Mouse (Mus musculus) layer of hippocampus, adult 2 months (tissue): ENCODE measurements around the gene Slc22a7. TPM values are rescaled to one million over a fixed set of nuclear protein-coding genes. Genes with fewer than 3 reads are reported as not detected.

Experiments
- DNase-seq, 2 experiments: peaks; one replicate each; pipeline ENCODE4 v3.0.0; 2022; ENCODE audit warnings: low spot score in 2 of 2
- H3K27ac ChIP-seq: fragments of 200-600 bp; 2 replicates; pipeline ENCODE4 v1.8.1; 2022
- H3K4me3 ChIP-seq: fragments of 200-600 bp; 2 replicates; pipeline ENCODE4 v1.8.1; 2022; ENCODE audit warnings: mild to moderate bottlenecking
- CTCF ChIP-seq: fragments of 200-600 bp; conservative IDR thresholded peaks from 2 replicates; pipeline ENCODE4 v1.8.1; 2022; ENCODE audit warnings: antibody characterized with exemption, mild to moderate bottlenecking, moderate library complexity
- total RNA-seq, 2 experiments: library from RNA; stranded (reverse); gene quantifications; 2 replicates each; pipeline ENCODE4 v1.2.3; 2021

Gene Slc22a7
- total RNA-seq, 2 experiments from 2014 or later = 0.28 TPM; not detected in 1

GRCm38 (mm10) chr17:46418628-46419027 lies 19.6 kb downstream of the Slc22a7 start:
- DNase-seq = no peak
- TF ChIP-seq CTCF = no peak
- Histone ChIP-seq H3K4me3 (no peak overlapping the region), H3K27ac (0 out of 2 replicates have a peak overlapping the region, but pooled peaks have one; percentile 14)

GRCm38 (mm10) chr17:46408478-46408877 lies 29.8 kb downstream of the Slc22a7 start:
- DNase-seq = no peak
- Histone ChIP-seq H3K27ac (no peak overlapping the region), H3K4me3 (no peak overlapping the region)
- TF ChIP-seq CTCF = peak; percentile 82

GRCm38 (mm10) chr17:46394631-46395030 lies 43.6 kb downstream of the Slc22a7 start:
- no peak for DNase-seq
- no peak overlapping the region for H3K27ac ChIP-seq
- H3K4me3 ChIP-seq = no peak overlapping the region
- no peak for TF ChIP-seq CTCF

- peak; percentile 80 for TF ChIP-seq CTCF
- peak; percentile 31 to 35 for DNase-seq
- no peak overlapping the region for H3K4me3 ChIP-seq
- H3K27ac ChIP-seq = no peak overlapping the region
These were observed 45.2 kb downstream of the Slc22a7 start for GRCm38 (mm10) chr17:46393012-46393411.

- DNase-seq = no peak
- H3K27ac ChIP-seq = no peak overlapping the region
- H3K4me3 ChIP-seq = no peak overlapping the region
- TF ChIP-seq CTCF = no peak
These were observed 50.1 kb downstream of the Slc22a7 start for GRCm38 (mm10) chr17:46388200-46388599.

GRCm38 (mm10) chr17:46384061-46384801 lies 54.0 kb downstream of the Slc22a7 start:
- H3K27ac ChIP-seq = peak overlapping the region; percentile 89
- TF ChIP-seq CTCF = no peak
- peak in 1 of 2 experiments; percentile 17 for DNase-seq

GRCm38 (mm10) chr17:46383294-46384060 lies 54.8 kb downstream of the Slc22a7 start, which contains the start of gene Zfp318:
Gene Zfp318 (plus strand): TSS chr17:46383731.
- H3K27ac ChIP-seq = peak within 1 kb of the TSS; percentile 89
- peak within 1 kb of the TSS; percentile 82 for H3K4me3 ChIP-seq
- peak; percentile 39 for TF ChIP-seq CTCF
- peak; percentile 96 to 97 for DNase-seq

More at GRCm38 (mm10) chr17:46384061-46384801, 54.0 kb downstream of the Slc22a7 start:
- H3K4me3 ChIP-seq = peak overlapping the region; percentile 82

Other genes with a start within 250 kb of the Slc22a7 start
- 1 to 10 TPM; 5.4 to 6.0 TPM for gene Polh, start 235.8 kb downstream of the Slc22a7 start, total RNA-seq
- gene Xpo5, start 235.7 kb downstream of the Slc22a7 start, total RNA-seq = 10 to 100 TPM; 44.0 to 48.3 TPM
- 10 to 100 TPM; 37.6 to 39.0 TPM for gene Polr1c, start 190.4 kb downstream of the Slc22a7 start, total RNA-seq
- gene Yipf3, start 190.4 kb downstream of the Slc22a7 start, total RNA-seq = 10 to 100 TPM; 80.3 to 95.2 TPM
- 10 to 100 TPM; 57.3 to 58.2 TPM for gene Lrrc73, start 184.9 kb downstream of the Slc22a7 start, total RNA-seq
- gene Tjap1, start 155.4 kb downstream of the Slc22a7 start, total RNA-seq = 10 to 100 TPM; 54.0 to 56.7 TPM
- 10 to 100 TPM; 52.5 to 53.5 TPM for gene Dlk2, start 141.0 kb downstream of the Slc22a7 start, total RNA-seq
- 1 to 10 TPM; 8.9 to 9.7 TPM for gene Abcc10, start 110.1 kb downstream of the Slc22a7 start, total RNA-seq
- gene Zfp318, start 54.7 kb downstream of the Slc22a7 start, total RNA-seq = 10 to 100 TPM; 57.4 to 70.5 TPM
- 1 to 10 TPM; 2.4 to 6.3 TPM for gene Crip3, start 9.5 kb downstream of the Slc22a7 start, total RNA-seq
- gene Ttbk1, start 49.2 kb upstream of the Slc22a7 start, total RNA-seq = 100 to 1,000 TPM; 119 to 122 TPM
- 1 to 10 TPM; 4.8 to 6.2 TPM for gene Dnph1, start 58.3 kb upstream of the Slc22a7 start, total RNA-seq
- gene Cul9, start 107.9 kb upstream of the Slc22a7 start, total RNA-seq = 10 to 100 TPM; 66.1 to 68.4 TPM
- gene Srf, start 117.7 kb upstream of the Slc22a7 start, total RNA-seq = 10 to 100 TPM; 75.7 to 90.9 TPM
- gene Ptk7, start 191.0 kb upstream of the Slc22a7 start, total RNA-seq = 1 to 10 TPM; 8.5 to 8.8 TPM
- gene Klc4, start 207.6 kb upstream of the Slc22a7 start, total RNA-seq = 10 to 100 TPM; 19.0 to 20.1 TPM
- gene Mrpl2, start 207.8 kb upstream of the Slc22a7 start, total RNA-seq = 10 to 100 TPM; 52.2 to 53.5 TPM
- 10 to 100 TPM; 19.1 to 20.4 TPM for gene Cul7, start 211.9 kb upstream of the Slc22a7 start, total RNA-seq
- gene Rrp36, start 235.9 kb upstream of the Slc22a7 start, total RNA-seq = 10 to 100 TPM; 15.8 to 16.8 TPM
- 100 to 1,000 TPM in 1 of 2 experiments, 10 to 100 TPM in 1; 99.8 to 104 TPM for gene Mea1, start 240.3 kb upstream of the Slc22a7 start, total RNA-seq
- 100 to 1,000 TPM; 163 to 173 TPM for gene Klhdc3, start 242.5 kb upstream of the Slc22a7 start, total RNA-seq